Mouse (Mus musculus): ENCODE results near the gene Galnt7.

Galnt7 gene

GRCm38 (mm10) chr8:57585128-57585442, 67.7 kb downstream of the Galnt7 start:
- in situ Hi-C loops (cut with MboI, MseI), result no loop called here

DNA sequence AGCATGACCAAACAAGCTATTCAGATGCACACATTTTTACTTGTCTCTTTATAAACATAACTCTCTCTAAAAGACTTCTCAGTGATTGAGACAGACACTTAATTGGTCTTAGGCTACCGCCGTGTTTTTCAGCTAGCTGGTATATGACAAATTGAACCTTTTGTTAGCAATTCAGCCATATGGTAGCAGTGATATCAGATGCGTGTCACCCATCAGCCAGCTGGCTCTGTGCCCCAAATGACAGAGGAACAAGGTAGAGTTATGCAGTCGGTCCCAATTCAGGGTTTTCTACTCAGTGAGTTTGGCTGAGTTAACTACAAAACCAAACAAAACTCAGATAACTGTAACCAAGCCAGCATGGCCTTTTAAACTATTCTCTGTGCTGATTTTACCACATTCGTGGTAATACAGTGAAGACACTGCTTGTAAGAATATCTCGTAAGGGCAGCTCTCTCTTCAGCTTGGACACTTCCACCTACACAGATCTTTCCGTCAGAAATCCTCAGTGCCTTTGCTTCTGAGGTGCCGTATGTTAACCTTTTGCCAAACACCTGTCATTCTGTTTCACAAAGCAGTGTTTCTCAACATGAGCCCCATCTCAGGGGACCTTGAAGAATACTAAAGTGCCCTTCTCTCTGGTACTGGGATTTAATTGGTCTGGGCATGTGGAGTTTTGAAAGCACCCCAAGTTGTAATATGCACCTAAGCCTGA, 68.3 kb downstream of the Galnt7 start:
- in situ Hi-C loops (cut with MboI, MseI), result no loop called here

GRCm38 (mm10) chr8:57579845-57580244, 73.0 kb downstream of the Galnt7 start:
- in situ Hi-C loops (cut with MboI, MseI), result loop anchor here (5.0 kb wide), 2 partner anchors 72 to 217 kb away; partner anchors contain the start of gene Galnt7

DNA sequence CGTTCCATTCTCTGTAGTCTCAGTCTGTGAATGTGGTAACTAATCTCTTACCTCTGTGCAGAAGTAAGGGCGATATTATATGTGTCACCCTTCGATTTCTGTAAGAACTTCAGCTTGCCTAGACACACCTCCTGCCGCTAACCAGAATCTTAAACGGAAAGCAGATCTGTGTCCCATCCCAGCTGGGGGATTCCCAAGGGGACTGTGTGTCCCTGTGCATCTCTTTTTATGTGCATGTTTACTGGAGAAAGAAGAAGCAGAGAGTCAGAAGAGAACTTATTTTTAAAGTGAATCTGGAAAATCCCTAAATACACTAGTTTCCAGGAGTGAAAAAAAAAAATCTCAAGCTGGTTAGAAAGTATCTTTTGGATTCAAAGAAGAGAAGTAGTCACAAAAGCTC, 75.5 kb downstream of the Galnt7 start:
- in situ Hi-C loops (cut with MboI, MseI), result loop anchor here (5.0 kb wide), 2 partner anchors 75 to 220 kb away; partner anchors contain the start of gene Galnt7

- in situ Hi-C loops (cut with MboI, MseI), result loop anchor here (5.0 kb wide), 2 partner anchors 76 to 221 kb away; partner anchors contain the start of gene Galnt7
Observed at GRCm38 (mm10) chr8:57576238-57576637, 76.6 kb downstream of the Galnt7 start.

DNA sequence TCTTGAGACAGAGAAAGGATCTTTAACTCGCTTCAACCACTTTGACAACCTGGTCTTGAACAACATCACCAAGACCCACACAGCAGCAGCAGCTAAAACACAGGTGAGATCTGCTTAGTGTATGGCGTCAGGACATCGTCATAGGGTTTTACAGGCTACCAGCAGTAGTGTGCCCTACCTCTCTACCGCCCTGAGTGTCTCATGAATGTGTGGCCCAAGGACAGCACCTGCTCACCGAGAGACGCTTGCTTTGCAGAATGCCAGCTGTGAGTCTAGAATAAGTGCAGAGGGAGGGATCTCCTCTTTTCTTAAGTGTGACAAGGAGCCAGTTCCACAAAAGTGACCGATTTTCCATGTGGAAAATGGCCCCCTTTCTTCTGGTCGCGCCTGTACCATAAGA, 77.5 kb downstream of the Galnt7 start:
- in situ Hi-C loops (cut with MboI, MseI), result loop anchor here (5.0 kb wide), 2 partner anchors 77 to 222 kb away; partner anchors contain the start of gene Galnt7

GRCm38 (mm10) chr8:57574398-57574797, 78.4 kb downstream of the Galnt7 start:
- in situ Hi-C loops (cut with MboI, MseI), result no loop called here

GRCm38 (mm10) chr8:57573844-57574243, 79.0 kb downstream of the Galnt7 start:
- in situ Hi-C loops (cut with MboI, MseI), result no loop called here

DNA sequence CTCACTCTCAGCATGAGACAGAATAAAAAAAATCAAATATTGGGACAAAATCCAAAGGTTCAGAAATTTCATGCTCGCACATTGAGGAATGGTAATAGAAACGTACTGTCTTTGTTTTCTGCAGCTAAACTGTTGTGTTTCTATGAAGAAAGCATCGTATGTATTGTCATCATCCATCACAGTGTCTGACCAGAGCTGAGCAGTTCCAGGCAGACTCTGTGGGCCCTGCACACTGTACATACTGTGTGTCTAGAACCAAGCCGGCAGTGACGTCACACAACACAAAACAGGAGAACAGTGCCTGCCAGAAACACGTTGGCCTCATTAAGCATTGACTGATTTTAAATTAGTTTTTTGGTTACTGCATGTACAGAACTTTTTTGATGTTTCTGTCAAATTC, 82.9 kb downstream of the Galnt7 start:
- in situ Hi-C loops (cut with MboI, MseI), result no loop called here

- in situ Hi-C loops (cut with MboI, MseI), result no loop called here
Observed at GRCm38 (mm10) chr8:57569400-57569795, 83.4 kb downstream of the Galnt7 start.

DNA sequence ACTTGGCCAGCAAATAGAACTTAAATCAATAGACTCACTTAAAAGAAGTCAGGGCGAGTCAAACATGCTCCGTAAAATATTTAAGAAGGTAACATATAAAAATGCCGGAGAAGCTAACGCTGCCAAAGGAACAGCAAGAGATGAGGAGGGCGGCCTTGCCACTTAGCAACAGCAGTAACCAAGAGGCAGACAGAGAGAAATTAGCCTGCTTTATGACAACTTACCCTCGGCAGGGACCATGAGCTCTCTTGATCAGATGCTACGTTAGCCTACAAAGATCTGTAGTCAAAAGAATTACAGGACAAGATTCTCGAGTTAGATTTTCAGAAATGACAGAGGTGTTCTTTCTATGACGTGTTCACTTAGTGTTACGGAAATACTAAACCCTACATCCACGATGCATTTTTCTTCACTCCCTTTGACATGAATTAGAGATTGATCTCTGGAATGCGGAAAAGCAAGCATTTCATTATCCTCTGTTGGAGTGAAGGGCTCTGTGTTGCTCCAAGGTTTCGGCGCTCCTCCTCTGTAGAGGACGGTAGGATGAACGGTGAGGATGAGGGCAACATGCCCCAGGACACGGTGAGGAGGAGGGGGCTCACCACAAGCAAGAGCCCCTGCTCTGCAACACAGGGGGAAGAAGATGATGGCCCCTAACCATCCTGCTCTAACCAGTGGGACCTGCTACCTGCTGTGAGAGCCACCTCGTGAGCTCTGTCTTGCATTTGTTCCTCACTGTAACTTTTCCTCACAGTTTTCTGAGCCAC, 84.0 kb downstream of the Galnt7 start:
- in situ Hi-C loops (cut with MboI, MseI), result no loop called here

DNA sequence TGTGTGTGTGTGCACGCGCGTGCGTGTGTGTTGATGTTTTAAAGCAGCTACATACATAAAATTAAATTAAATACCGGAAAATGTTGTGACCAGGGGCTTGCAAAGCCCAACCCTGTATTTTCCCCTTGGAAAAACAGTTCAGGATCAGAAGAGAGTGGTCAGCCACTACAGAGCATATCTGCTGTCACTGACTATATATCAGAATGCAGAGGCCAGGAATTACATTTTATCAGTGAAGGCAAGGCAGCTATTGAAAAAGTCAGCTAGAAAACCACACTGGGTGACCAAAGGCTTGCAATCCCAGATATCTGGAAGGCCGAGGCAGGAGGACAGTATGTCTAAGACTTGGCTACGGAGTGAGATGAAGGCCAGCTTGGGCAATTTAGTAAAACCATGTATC, 84.8 kb downstream of the Galnt7 start:
- in situ Hi-C loops (cut with MboI, MseI), result no loop called here

DNA sequence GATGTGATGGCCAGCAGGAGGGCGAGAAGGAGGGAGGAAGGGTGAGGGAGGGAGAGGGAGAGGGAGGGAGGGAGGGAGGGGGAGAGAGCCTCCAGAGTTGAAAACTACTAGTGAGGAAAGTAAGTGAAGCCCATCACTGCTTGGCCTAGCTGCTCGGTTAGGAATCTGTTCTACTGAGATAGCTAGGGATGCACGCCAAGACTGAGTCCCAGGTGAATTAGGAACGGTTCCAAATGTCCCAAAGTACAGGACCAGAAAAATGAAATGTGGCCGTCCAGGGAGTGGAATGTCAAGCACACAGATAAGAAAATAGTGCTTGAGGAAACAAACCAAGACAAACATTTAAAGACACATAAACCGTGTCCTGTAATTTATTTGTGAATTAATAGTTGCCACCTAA, 87.8 kb downstream of the Galnt7 start:
- in situ Hi-C loops (cut with MboI, MseI), result no loop called here

DNA sequence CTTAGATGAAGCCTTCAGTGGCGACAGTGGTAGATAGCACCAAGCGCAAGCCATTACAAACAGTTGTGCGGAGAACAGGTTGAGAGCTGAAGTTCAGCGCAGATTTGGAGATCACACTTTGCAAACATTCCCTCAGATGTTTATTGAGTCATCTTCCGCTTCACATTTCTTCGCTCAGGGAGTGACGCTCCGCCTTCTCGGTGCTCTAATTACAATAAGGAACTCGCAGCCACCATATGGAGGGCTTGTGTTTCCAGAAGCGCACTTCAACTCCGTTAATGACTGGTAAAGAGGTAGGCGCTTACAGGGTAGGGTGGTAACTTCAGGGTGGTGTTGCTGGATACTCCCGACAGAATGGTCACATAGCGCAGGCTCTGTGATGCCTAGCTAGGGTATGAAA, 89.1 kb downstream of the Galnt7 start:
- in situ Hi-C loops (cut with MboI, MseI), result no loop called here

GRCm38 (mm10) chr8:57562741-57563140, 90.1 kb downstream of the Galnt7 start:
- in situ Hi-C loops (cut with MboI, MseI), result no loop called here

DNA sequence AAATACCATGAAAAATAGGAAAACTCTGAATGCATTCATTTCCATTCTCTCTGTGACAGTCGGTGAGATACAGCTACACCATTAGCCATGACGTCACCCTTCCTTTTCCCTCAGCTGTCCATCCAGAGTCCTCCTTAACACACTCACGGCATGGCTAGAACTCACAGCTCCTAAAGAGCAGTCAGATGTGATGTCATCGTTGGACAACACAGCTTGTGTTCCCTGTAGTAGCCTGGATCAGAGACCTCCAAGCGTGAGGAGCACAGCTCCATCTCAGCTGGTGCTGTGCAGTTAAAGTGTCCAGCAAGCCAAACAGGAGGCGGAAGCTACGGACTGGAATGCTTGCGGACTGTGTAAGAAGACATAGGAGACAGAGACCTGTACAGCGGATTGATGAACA, 91.9 kb downstream of the Galnt7 start:
- in situ Hi-C loops (cut with MboI, MseI), result no loop called here

- in situ Hi-C loops (cut with MboI, MseI), result no loop called here
Observed at GRCm38 (mm10) chr8:57552102-57553032, 100.5 kb downstream of the Galnt7 start.

GRCm38 (mm10) chr8:57547581-57547980, 105.3 kb downstream of the Galnt7 start:
- in situ Hi-C loops (cut with MboI, MseI), result no loop called here

- in situ Hi-C loops (cut with MboI, MseI), result no loop called here
Observed at GRCm38 (mm10) chr8:57546834-57547233, 106.0 kb downstream of the Galnt7 start.

DNA sequence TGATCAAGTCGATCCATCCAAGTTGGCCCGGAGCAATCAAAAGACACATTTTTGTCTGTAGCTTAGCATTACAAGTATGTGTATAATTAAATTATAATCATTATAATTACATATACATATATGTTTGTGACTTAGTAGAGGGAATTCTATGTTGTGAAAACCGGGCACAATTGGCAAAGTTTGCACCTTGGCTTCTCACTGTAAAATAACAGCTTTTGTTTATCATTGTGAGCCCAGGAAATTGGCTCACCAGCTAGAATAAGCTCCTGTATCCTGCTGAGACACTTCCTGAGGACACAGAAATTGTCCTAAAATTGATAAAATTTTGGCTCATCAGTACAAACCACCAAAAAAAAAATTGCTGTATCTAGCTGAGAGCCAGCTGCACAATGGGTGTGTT, 106.4 kb downstream of the Galnt7 start:
- in situ Hi-C loops (cut with MboI, MseI), result no loop called here

- in situ Hi-C loops (cut with MboI, MseI), result no loop called here
Observed at GRCm38 (mm10) chr8:57541405-57541804, 111.4 kb downstream of the Galnt7 start.

DNA sequence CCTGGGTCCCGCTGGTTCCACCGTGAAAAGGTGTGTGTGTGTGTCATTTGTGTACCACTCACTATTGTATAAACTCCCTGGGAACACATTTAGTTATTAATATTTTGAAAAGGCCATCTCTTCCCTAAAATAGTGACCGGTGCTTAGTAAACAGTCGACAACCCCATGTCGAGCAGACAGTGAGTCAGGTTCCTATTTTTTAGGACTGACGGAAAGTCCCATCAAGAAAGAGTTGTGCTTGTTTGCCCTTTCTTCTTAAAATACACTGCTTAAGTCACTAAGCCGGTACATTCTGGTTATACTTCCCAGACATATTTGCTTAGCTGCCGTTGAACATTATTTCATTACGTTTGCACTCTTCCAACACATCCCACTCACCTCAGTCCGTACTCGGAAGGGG, 111.9 kb downstream of the Galnt7 start:
- in situ Hi-C loops (cut with MboI, MseI), result no loop called here
